Mouse (Mus musculus): ENCODE measurements around the gene Atp6v0b.

- TF ChIP-seq GATA1 (IDR thresholded peaks at IDR 0.05; ENCODE audit: borderline replicate concordance, low read length) (no peak), FLI1 (IDR thresholded peaks at IDR 0.05; ENCODE audit: low read length) (no peak)
Observed at GRCm38 (mm10) chr4:117924916-117925315, 37.8 kb upstream of the Atp6v0b start.
